Mouse (Mus musculus): Measurements from ENCODE around the gene Prss32. TPM values are rescaled to one million over a fixed set of nuclear protein-coding genes. Genes with fewer than 3 reads are reported as not detected.
"Not testable (repeated sequence)": the region's sequence is repeated elsewhere in the genome, so short reads cannot be mapped to it uniquely, and the experiment has no call there.

Prss32 gene
- polyA plus RNA-seq, 1 experiment from 2014 or later: 0.15 TPM

GRCm38 (mm10) chr17:23873884-23874856 is 30.5 kb downstream of the Prss32 start:
- 40% methylated on average over 8 of the region's 8 CpGs for WGBS
- H3K4me2 ChIP-seq: no peak overlapping the region
- no peak for ATAC-seq (ENCODE audit: extremely low read depth, insufficient number of reproducible peaks, low FRiP score, low TSS enrichment)
- no peaks in the 10 kb centered on the region for H3K27me3 ChIP-seq (replicated peaks)
- H3K9me3 ChIP-seq: no peaks in the 10 kb centered on the region
- no peaks in the 10 kb centered on the region for H3K36me3 ChIP-seq
- no peak overlapping the region for H3K27ac ChIP-seq (replicated peaks)
- no peak overlapping the region for H3K4me3 ChIP-seq
- H3K9ac ChIP-seq: no peak overlapping the region
- H3K4me1 ChIP-seq: 0 out of 2 replicates have a peak, but pooled peaks cover 3% of the 10 kb centered on the region

DNA sequence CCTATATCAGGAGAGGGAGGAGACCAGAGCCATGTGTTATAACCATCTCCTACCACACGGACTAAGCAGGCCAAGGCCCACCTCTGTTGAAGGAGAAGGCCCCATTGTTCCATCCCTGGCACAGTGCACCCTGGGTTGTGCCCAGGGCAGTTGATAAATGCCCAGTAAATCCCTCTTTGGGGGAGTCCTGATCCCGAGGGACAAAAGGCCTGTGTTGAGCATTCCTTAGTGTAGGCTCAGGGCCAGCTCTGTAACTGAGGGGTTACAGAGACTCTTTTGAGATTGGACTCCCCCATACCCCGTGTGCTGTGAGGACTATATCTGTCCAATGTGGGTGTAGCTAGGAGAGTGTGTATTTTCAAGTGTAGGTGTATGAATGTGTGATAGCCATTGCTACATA is 33.1 kb downstream of the Prss32 start:
- H3K9ac ChIP-seq: no peak overlapping the region
- 45% methylated on average over 3 of the region's 3 CpGs for WGBS
- 0 out of 2 replicates have a peak, but pooled peaks cover 3% of the 10 kb centered on the region for H3K4me1 ChIP-seq
- H3K27ac ChIP-seq (replicated peaks): no peak overlapping the region
- H3K9me3 ChIP-seq: no peaks in the 10 kb centered on the region
- no peak for ATAC-seq (ENCODE audit: extremely low read depth, insufficient number of reproducible peaks, low FRiP score, low TSS enrichment)
- H3K27me3 ChIP-seq (replicated peaks): no peaks in the 10 kb centered on the region
- no peak overlapping the region for H3K4me2 ChIP-seq
- H3K4me3 ChIP-seq: no peak overlapping the region
- no peaks in the 10 kb centered on the region for H3K36me3 ChIP-seq

GRCm38 (mm10) chr17:23877166-23877565 is 33.5 kb downstream of the Prss32 start:
- Histone ChIP-seq H3K9ac (no peak overlapping the region), H3K4me2 (no peak overlapping the region), H3K27me3 (replicated peaks) (no peaks in the 10 kb centered on the region), H3K27ac (replicated peaks) (0 out of 2 replicates have a peak overlapping the region, but pooled peaks have one; percentile 12), H3K9me3 (no peaks in the 10 kb centered on the region), H3K4me1 (0 out of 2 replicates have a peak, but pooled peaks cover 3% of the 10 kb centered on the region), H3K4me3 (no peak overlapping the region), H3K36me3 (no peaks in the 10 kb centered on the region)
- ATAC-seq (ENCODE audit: extremely low read depth, insufficient number of reproducible peaks, low FRiP score, low TSS enrichment): no peak
- 65% methylated on average over 2 of the region's 2 CpGs for WGBS

DNA sequence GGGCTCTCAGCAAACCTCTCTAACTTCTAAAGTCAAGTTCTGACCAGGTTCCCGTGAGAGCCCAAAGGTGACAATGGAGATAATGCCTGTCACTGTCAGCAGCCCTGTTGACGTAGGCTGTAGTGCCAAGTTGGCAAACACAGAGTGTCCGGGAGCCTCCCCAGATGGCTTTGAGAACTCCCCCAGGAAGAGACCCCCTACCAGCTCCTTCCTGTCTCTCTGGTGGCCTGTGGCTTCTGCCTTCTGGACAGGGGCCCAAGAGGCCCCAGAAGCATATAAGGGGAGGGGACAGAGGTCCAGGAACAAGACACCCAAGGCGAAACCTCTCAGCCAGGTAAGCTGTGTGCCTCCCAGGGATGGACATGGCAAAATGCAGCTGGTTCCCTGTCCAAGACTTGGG is 36.9 kb downstream of the Prss32 start, which contains the start of the genes Dcpp1 and Dcpp2:
Dcpp1 (plus strand) TSS at position 301 of the 400 bp plus-strand sequence.
Dcpp2 (plus strand) TSS at position 305 of the 400 bp plus-strand sequence.
- H3K27ac ChIP-seq (replicated peaks); H3K4me2 ChIP-seq; H3K36me3 ChIP-seq; ATAC-seq (ENCODE audit: extremely low read depth, insufficient number of reproducible peaks, low FRiP score, low TSS enrichment); H3K9ac ChIP-seq; H3K27me3 ChIP-seq (replicated peaks); H3K9me3 ChIP-seq; H3K4me3 ChIP-seq; H3K4me1 ChIP-seq: not testable (repeated sequence)
- 55% methylated on average over 4 of the region's 4 CpGs for WGBS

Small RNA genes within 50 kb of the gene (microRNA-seq; reads per million reads assigned to microRNA genes)
- 0.82 reads per million for gene Mir5125

Other genes starting within 250 kb of the Prss32 start
- gene Zfp13, start 244.4 kb upstream of the Prss32 start, polyA plus RNA-seq (2015; fragmentation: Nextera tagmentation; extraction: Ambion mirVana): 9.2 and 9.3 TPM in 2 replicates
- gene Zscan10, start 243.0 kb upstream of the Prss32 start, polyA plus RNA-seq (2015; fragmentation: Nextera tagmentation; extraction: Ambion mirVana): not detected in 2 replicates
- gene Mmp25, start 198.6 kb upstream of the Prss32 start, polyA plus RNA-seq (2015; fragmentation: Nextera tagmentation; extraction: Ambion mirVana): 0.32 and 0.62 TPM in 2 replicates
- gene Bicdl2, start 183.3 kb upstream of the Prss32 start, polyA plus RNA-seq (2015; fragmentation: Nextera tagmentation; extraction: Ambion mirVana): 0.17 and 0.41 TPM in 2 replicates
- gene Hcfc1r1, start 170.3 kb upstream of the Prss32 start, polyA plus RNA-seq (2015; fragmentation: Nextera tagmentation; extraction: Ambion mirVana): 297 and 312 TPM in 2 replicates
- gene Thoc6, start 170.0 kb upstream of the Prss32 start, polyA plus RNA-seq (2015; fragmentation: Nextera tagmentation; extraction: Ambion mirVana): 32.4 and 37.3 TPM in 2 replicates
- 118 and 140 TPM in 2 replicates for gene Tnfrsf12a, start 166.4 kb upstream of the Prss32 start, polyA plus RNA-seq (2015; fragmentation: Nextera tagmentation; extraction: Ambion mirVana)
- 9.4 and 10.7 TPM in 2 replicates for gene Cldn6, start 164.6 kb upstream of the Prss32 start, polyA plus RNA-seq (2015; fragmentation: Nextera tagmentation; extraction: Ambion mirVana)
- gene Cldn9, start 159.8 kb upstream of the Prss32 start, polyA plus RNA-seq (2015; fragmentation: Nextera tagmentation; extraction: Ambion mirVana): 0.29 and 0.32 TPM in 2 replicates
- gene 1520401A03Rik, start 121.1 kb upstream of the Prss32 start, polyA plus RNA-seq (2015; fragmentation: Nextera tagmentation; extraction: Ambion mirVana): 0.11 TPM in 1 of 2 replicates, not detected in the other
- 30.9 and 31.0 TPM in 2 replicates for gene Pkmyt1, start 117.5 kb upstream of the Prss32 start, polyA plus RNA-seq (2015; fragmentation: Nextera tagmentation; extraction: Ambion mirVana)
- 12.3 and 12.6 TPM in 2 replicates for gene Paqr4, start 103.0 kb upstream of the Prss32 start, polyA plus RNA-seq (2015; fragmentation: Nextera tagmentation; extraction: Ambion mirVana)
- 0.09 and 0.32 TPM in 2 replicates for gene Kremen2, start 98.0 kb upstream of the Prss32 start, polyA plus RNA-seq (2015; fragmentation: Nextera tagmentation; extraction: Ambion mirVana)
- gene Flywch1, start 72.3 kb upstream of the Prss32 start, polyA plus RNA-seq (2015; fragmentation: Nextera tagmentation; extraction: Ambion mirVana): 52.1 and 54.1 TPM in 2 replicates
- gene Flywch2, start 57.8 kb upstream of the Prss32 start, polyA plus RNA-seq (2015; fragmentation: Nextera tagmentation; extraction: Ambion mirVana): 5.8 and 7.4 TPM in 2 replicates
- 319 and 327 TPM in 2 replicates for gene Srrm2, start 53.3 kb upstream of the Prss32 start, polyA plus RNA-seq (2015; fragmentation: Nextera tagmentation; extraction: Ambion mirVana)
- gene Elob, start 14.7 kb upstream of the Prss32 start, polyA plus RNA-seq (2015; fragmentation: Nextera tagmentation; extraction: Ambion mirVana): 875 and 1,018 TPM in 2 replicates
- not detected in 2 replicates for gene Prss33, start 7.8 kb upstream of the Prss32 start, polyA plus RNA-seq (2015; fragmentation: Nextera tagmentation; extraction: Ambion mirVana)
- 0.20 and 0.29 TPM in 2 replicates for gene Prss41, start 317 bp downstream of the Prss32 start, polyA plus RNA-seq (2015; fragmentation: Nextera tagmentation; extraction: Ambion mirVana)
- not detected in 2 replicates for gene Prss21, start 24.2 kb downstream of the Prss32 start, polyA plus RNA-seq (2015; fragmentation: Nextera tagmentation; extraction: Ambion mirVana)
- 0.32 TPM in 1 of 2 replicates, not detected in the other for gene Dcpp1, start 37.0 kb downstream of the Prss32 start, polyA plus RNA-seq (2015; fragmentation: Nextera tagmentation; extraction: Ambion mirVana)
- not detected in 2 replicates for gene Dcpp2, start 37.0 kb downstream of the Prss32 start, polyA plus RNA-seq (2015; fragmentation: Nextera tagmentation; extraction: Ambion mirVana)
- not detected in 2 replicates for gene Dcpp3, start 73.6 kb downstream of the Prss32 start, polyA plus RNA-seq (2015; fragmentation: Nextera tagmentation; extraction: Ambion mirVana)
- not detected in 2 replicates for gene Sbp, start 97.8 kb downstream of the Prss32 start, polyA plus RNA-seq (2015; fragmentation: Nextera tagmentation; extraction: Ambion mirVana)
- gene Sbpl, start 111.4 kb downstream of the Prss32 start, polyA plus RNA-seq (2015; fragmentation: Nextera tagmentation; extraction: Ambion mirVana): not detected in 2 replicates
- 0.10 TPM in 1 of 2 replicates, not detected in the other for gene Prss30, start 136.7 kb downstream of the Prss32 start, polyA plus RNA-seq (2015; fragmentation: Nextera tagmentation; extraction: Ambion mirVana)
- gene Prss22, start 154.2 kb downstream of the Prss32 start, polyA plus RNA-seq (2015; fragmentation: Nextera tagmentation; extraction: Ambion mirVana): 0.15 TPM in 1 of 2 replicates, not detected in the other
- gene Prss27, start 194.3 kb downstream of the Prss32 start, polyA plus RNA-seq (2015; fragmentation: Nextera tagmentation; extraction: Ambion mirVana): 0.34 and 0.35 TPM in 2 replicates
- gene Kctd5, start 229.6 kb downstream of the Prss32 start, polyA plus RNA-seq (2015; fragmentation: Nextera tagmentation; extraction: Ambion mirVana): 39.9 and 40.8 TPM in 2 replicates

Data from heart, embryonic 13.5 days (tissue).